Mouse (Mus musculus) heart, postnatal 4 days (tissue): Measurements from ENCODE around the gene Fam104a. TPM values are rescaled to one million over a fixed set of nuclear protein-coding genes. Genes with fewer than 3 reads are reported as not detected.

Experiments used
- DNase-seq: peaks from one replicate; pipeline ENCODE4 v3.0.0; 2021
- total RNA-seq, 2 experiments: library from RNA; stranded (reverse); gene quantifications; 2 replicates each; pipeline ENCODE4 v1.2.3; 2021

Fam104a gene
- total RNA-seq, 2 experiments from 2014 or later = 25.2 to 27.3 TPM

- no peak for DNase-seq
Measured at GRCm38 (mm10) chr11:113630642-113631041, 53.3 kb downstream of the Fam104a start.

- no peak for DNase-seq
Measured at GRCm38 (mm10) chr11:113627785-113628184, 56.2 kb downstream of the Fam104a start.

GRCm38 (mm10) chr11:113625437-113625836 lies 58.5 kb downstream of the Fam104a start:
- DNase-seq = no peak

GRCm38 (mm10) chr11:113622028-113622427 lies 61.9 kb downstream of the Fam104a start:
- DNase-seq = no peak

GRCm38 (mm10) chr11:113621001-113621400 lies 63.0 kb downstream of the Fam104a start:
- no peak for DNase-seq

GRCm38 (mm10) chr11:113619420-113620080 lies 64.4 kb downstream of the Fam104a start:
- no peak for DNase-seq

- peak; percentile 66 for DNase-seq
Measured at GRCm38 (mm10) chr11:113618672-113619419, 65.1 kb downstream of the Fam104a start, which contains the start of gene Sstr2. Gene Sstr2, plus strand, starts transcription at chr11:113619342.

GRCm38 (mm10) chr11:113618303-113618671 lies 65.7 kb downstream of the Fam104a start:
- DNase-seq = no peak

- peak; percentile 78 for DNase-seq
Measured at GRCm38 (mm10) chr11:113617132-113617911, 66.6 kb downstream of the Fam104a start.

GRCm38 (mm10) chr11:113614476-113614875 lies 69.5 kb downstream of the Fam104a start:
- no peak for DNase-seq

- DNase-seq = peak; percentile 64
Measured at GRCm38 (mm10) chr11:113611664-113612611, 72.0 kb downstream of the Fam104a start.

Other genes starting within 250 kb of the Fam104a start
- not detected for gene Sstr2, start 64.8 kb downstream of the Fam104a start, total RNA-seq
- 10 to 100 TPM; 17.5 to 19.5 TPM for gene Cog1, start 35.0 kb downstream of the Fam104a start, total RNA-seq
- 1 to 10 TPM; 8.2 to 9.5 TPM for gene Slc39a11, start 34.1 kb downstream of the Fam104a start, total RNA-seq
- gene D11Wsu47e, start 257 bp upstream of the Fam104a start, total RNA-seq = 1 to 10 TPM; 9.1 to 9.9 TPM
- not detected for gene Cpsf4l, start 25.9 kb upstream of the Fam104a start, total RNA-seq
- gene Cdc42ep4, start 67.7 kb upstream of the Fam104a start, total RNA-seq = 10 to 100 TPM; 18.7 to 20.7 TPM